Mouse (Mus musculus): Measurements from ENCODE around the gene Rnf38. TPM values are rescaled to one million over a fixed set of nuclear protein-coding genes. Genes with fewer than 3 reads are reported as not detected.

Rnf38 gene
- 10 to 100 TPM; 29.3 to 34.5 TPM for total RNA-seq (2021)
- long read RNA-seq, experiment 1, partial matches to known transcripts: 0 of 2 reads
- long read RNA-seq, experiment 1, other reads (novel, unspliced or antisense): 1 of 2 reads
- long read RNA-seq, experiment 2, partial matches to known transcripts: 0 of 2 reads
- long read RNA-seq, experiment 2, other reads (novel, unspliced or antisense): 2 of 2 reads

- no peak for DNase-seq
Measured at GRCm38 (mm10) chr4:44233713-44234003, at the start of gene Rnf38. Gene Rnf38, minus strand, starts transcription at chr4:44233789.

GRCm38 (mm10) chr4:44281597-44282265, 48.1 kb upstream of the Rnf38 start:
- peak; percentile 22 to 32 for DNase-seq

GRCm38 (mm10) chr4:44271134-44271533, 37.5 kb upstream of the Rnf38 start:
- no peak for DNase-seq

GRCm38 (mm10) chr4:44269376-44269817, 35.8 kb upstream of the Rnf38 start:
- no peak for DNase-seq

GRCm38 (mm10) chr4:44267437-44267836, 33.8 kb upstream of the Rnf38 start:
- no peak for DNase-seq

DNA sequence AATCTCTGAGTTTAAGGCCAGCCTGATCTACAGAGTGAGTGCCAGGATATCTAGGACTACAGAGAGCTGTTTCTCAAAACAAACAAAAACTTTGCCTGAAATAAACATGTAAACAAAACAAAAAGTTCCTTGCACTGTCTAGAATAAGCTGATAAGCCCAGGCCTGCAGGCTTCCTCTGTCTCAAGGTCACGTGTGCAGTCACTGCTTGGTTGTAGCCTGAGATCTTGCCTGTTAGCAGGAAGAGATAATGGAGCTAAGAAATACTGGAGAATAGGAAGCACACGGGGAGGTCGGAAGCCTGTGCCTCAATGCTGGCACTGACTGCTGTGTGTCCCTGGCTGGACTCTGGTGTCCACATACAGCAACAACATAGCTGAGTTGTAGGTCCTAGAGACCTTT, 31.9 kb upstream of the Rnf38 start:
- DNase-seq: no peak

DNA sequence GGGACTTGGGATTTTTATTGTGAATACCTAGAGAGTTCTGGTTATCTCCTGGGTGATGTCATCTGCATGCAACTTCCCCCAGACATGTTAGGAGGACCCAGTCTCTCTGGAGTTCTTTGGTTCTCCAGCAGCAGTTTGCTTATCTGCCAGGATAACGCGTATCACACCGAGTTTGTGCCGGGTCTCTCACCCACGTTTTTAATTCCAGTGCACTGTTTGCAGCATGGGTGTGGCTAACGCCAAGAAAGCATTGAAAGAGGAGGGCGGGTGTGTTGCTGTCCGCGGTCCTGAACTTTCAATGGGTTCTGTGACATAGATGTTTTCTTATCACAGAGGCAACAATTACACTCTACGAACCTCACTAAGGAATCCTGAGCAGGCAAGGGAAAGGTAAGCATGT, 26.7 kb upstream of the Rnf38 start:
- peak; percentile 69 to 73 for DNase-seq

DNA sequence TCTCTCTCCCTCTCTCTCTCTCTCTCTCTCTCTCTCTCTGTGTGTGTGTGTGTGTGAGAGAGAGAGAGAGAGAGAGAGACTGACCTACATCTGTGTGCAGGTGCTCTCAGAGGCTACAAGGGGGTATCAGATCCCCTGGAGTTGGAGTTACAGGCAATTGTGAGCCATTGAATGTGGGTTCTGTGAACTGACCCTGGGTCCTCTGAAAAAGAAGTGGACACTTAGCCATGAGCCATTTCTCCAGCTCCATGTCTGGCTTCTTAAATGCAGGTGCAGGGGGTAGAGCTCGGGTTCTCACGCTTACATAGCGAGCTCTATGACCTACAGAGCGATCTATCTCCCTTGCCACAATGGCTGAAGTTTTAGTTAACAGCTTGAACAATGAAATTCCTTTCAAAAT, 25.5 kb upstream of the Rnf38 start:
- DNase-seq: no peak

DNA sequence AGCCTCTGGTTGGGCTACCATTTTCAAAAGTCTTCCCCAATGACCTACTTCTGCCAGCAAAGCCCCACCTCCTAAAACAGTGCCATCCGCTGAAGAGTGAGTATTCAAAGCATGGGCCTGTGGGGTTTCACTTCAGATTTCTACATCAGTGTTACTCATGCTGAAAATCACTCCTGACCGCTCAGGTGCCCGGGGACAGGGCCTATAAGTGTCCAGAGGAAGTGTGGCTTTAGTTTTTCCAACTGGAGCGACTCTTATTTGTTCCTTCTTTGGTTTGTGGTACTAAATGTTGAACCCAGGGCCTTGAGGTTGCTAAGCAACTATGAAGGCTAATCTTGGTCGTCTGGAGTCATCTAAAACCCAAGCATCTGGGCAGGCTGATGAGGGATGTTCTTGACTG, 21.0 kb upstream of the Rnf38 start:
- DNase-seq: no peak

DNA sequence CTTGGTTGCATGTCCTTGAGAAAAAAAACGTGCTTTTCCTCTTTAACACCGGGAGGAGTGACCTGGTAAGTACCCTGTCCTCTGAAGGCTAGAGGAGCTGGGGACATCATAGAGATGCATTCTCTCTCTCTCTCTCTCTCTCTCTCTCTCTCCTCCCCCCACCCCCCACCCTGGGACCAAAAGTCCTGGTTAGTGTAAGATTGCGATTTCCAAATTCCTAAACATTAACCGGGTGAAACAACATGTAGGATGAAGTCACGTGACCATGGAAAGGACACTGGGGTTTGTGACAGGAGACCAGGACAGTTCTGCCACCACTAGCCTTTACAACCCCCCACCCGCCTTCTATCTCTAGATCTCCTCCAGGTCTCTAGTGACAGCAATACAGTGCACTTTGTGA, 19.6 kb upstream of the Rnf38 start:
- no peak for DNase-seq

DNA sequence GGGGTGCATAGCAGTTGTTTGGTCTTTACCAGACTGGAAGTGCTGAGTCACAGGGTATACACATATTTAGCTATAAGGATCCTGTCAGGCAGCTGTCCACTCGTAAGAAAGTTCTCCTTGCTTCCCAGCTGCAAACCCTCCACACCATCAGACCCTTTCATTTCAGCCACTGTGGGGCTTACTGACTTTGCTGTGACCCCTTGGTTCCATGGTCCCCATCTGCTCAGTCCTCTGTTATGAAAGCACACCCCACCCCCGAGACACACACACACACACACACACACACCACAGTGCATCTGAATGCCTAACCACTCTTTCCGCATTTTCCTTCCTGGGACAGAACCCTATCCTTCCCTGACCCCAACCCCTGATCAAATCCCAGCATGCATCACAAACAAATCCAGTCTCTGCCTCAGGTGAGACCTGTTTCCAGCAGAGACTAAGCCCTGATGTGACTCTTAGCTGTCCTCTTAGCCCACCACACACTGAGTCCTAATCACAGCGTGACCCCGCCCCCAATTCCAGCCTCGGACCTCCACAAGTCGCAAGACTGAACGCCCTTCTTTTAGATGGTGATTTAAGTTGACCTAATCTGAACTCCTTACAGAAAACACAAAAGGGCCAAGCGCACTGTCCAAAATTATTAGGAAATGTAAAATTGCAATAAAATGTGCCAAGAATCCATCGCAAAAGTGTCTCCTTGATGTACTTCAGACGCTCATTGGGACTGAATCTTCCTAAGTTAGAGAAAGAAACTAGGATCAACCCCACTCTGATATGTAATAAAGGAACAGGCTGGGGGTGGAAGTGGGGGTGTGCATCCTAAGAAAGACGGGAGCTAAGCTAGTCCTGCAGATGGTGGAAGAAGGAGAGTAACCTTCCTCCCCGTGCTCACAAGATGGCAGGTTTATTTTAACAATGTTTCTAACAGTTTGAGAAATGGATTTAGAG, 18.7 kb upstream of the Rnf38 start:
- DNase-seq: no peak

GRCm38 (mm10) chr4:44251521-44251920, 17.9 kb upstream of the Rnf38 start:
- DNase-seq: no peak

DNA sequence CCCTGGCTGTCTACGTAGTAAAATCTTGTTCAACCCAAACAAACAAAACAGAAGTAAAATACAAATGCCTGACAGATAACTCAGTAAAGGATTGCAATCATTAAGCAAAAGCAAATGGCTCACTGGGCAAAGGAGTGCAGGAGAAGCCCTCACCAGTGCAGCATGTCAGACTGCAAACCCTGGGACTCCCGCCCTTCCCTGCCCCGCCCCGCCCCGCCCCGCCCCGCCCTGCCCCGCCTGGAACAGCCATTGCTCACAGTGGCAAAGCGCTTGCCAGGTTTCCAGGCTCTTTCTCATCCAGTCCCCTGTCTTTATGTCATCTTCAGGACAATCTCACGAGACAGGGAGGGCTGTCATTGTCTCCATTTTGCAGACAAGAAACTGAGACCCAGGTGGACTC, 16.1 kb upstream of the Rnf38 start:
- DNase-seq: no peak

DNA sequence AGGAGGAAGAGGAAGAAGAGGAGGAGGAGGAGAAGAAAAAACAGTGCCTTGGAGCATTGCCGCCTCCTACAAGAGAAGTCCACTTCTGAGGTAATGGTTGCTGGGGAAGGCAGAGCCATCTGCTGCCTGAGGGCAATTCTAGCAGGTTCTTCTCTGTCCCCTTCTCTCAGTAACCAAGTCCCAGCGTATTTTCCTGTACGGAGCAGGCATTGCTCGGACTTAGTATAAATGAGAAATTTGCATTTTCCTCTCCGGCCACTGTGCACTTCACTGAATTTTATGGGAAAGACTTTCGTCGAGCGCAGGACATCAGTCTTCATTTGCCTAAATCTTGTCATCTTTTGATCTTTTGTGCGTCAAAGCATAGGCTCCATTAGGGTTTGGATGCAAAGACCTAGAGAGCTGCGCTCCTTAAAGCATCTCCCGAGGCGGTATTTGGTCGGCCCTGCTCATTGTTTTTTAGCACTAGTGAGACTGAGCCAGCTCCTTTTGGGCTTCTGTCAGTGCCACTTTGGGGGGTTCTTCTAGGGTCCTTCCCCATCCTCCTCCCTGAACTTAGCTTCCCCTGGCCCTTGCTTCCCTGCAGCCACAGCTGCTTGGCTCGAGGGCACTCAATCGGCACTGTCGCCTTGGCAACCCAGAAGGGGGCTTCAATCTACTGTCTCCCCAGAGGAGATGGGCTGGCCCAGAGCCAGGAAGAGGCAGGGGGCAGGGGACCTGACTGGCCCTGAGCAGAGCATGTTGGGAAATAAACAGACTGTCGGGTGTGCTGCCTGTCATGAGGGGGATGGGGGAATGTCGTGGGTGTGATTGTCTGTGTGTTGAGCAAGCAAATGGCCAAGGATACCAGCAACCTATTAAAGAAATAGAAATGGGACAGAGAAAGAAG, 13.7 kb upstream of the Rnf38 start:
- DNase-seq: no peak

- DNase-seq: no peak
Measured at GRCm38 (mm10) chr4:44246285-44246684, 12.7 kb upstream of the Rnf38 start.

DNA sequence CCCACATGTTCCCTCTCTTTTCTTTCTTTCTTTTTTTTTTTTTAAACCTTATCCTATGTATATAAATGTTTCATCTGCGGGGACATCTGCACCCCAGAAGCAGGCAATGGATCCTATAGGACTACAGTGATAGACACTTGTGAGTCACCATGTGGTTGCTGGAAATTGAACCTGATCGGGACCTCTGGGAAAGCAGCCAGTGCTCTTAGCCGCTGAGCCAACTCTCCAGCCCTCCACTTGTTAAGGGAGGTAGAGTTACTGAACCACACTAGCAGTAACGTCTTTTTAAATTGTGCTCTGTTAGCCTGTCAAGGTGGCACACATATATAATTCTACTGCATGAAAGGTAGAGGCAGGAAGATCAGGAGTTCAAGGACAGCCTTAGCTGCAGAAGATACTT, 8.0 kb upstream of the Rnf38 start:
- DNase-seq: peak; percentile 12 to 46

GRCm38 (mm10) chr4:44235946-44236345, 2.4 kb upstream of the Rnf38 start:
- no peak for DNase-seq

DNA sequence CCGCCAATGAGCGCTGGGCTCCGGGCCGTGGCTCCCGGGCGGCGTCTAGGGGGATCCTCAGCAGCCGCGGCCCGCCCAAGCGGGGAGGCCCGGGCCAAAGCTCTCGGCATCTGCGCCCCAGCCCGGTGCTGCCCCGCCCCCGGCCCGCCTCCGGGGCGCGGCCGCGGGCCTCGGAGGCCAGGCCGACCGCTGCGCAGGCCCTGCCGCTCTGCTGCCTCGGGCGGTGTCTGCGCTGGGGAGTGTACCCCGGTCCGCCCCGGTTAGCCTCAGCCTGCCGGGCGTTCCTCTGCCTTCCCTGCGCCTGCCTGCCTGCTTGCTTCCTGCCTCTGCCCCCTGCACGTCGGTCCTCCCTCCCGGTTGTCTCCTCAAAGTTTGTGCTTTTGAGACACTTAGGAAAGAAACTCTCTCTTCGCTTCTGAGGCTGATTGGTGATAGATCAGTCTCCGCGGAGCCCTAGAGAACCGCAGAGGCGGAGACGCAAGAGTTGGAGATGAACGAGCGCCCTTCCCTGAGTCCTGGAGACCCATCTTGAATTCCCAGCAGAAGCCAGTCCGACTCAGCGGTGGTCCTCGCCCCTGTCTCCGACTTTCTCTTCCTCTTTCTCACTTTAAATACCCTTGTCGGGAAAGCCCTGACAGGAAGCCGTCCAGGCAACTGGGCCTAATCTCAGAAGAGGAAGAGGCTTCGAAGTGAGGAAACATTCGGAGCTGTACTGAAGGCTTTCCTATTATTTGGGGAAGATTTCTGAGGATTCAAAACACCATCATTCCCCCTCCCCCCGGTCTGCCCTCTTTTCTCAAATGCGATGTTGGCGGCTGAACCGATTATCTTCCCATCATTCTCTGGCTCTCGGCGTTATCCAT, 646 bp upstream of the Rnf38 start:
- DNase-seq: peak; percentile 95 to 97

GRCm38 (mm10) chr4:44232771-44233712, 547 bp downstream of the Rnf38 start:
- DNase-seq: peak; percentile 50 to 61

DNA sequence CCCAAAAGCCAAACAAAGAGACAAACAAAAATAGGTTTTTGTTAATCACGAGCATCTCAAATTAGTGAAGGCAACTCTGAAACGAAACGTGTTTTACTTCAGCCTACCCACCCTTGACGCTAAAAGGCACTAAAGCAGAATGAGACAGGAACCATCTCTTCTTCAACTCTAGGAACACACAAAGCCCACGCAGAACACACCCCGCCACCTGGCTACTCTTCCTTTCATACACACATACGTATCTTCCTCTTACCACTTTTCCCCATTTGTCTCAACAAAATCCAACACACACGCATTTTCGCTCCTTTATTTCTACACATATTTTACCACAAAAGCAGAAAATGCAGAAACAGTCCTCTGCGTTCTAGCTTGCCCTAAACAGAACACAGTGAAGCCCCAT, 8.5 kb downstream of the Rnf38 start:
- DNase-seq: no peak
